Mouse (Mus musculus): Measurements from ENCODE around the gene Fgfr2. TPM values are rescaled to one million over a fixed set of nuclear protein-coding genes. Genes with fewer than 3 reads are reported as not detected.

Fgfr2 gene
- polyA plus RNA-seq, 1 experiment: 0.17 TPM

DNA sequence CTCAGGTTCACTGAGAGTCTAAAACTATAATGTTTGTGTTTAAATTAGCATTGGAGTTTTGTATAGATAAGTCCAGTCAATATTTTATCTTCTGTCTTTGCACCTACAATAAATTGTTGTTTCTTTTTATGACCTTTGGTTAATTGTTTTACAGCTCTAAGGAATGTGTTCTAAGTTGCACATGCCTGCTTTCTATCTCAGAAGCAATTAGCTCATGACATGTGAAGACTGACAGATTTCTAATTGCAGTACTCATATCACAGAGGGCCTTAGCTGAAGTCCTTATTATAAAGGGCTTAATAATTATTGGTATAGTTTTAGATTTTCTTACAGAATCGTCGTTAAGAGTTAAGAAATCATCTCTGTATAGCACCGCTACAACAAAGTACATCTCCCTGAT, 1107.2 kb downstream of the Fgfr2 start:
- H3K79me2 ChIP-seq (ENCODE audit: control insufficient read depth, insufficient read depth): no peaks in the 10 kb centered on the region
- H3K4me2 ChIP-seq (ENCODE audit: low read depth): no peak overlapping the region
- no peak for TF ChIP-seq MAX (IDR thresholded peaks at IDR 0.05; ENCODE audit: low read depth)
- TF ChIP-seq REST (IDR thresholded peaks at IDR 0.05; ENCODE audit: insufficient read depth, insufficient read length): no peak
- no peak for TF ChIP-seq TCF12 (IDR thresholded peaks at IDR 0.05; ENCODE audit: insufficient read depth, poor library complexity, severe bottlenecking)
- TF ChIP-seq USF1 (IDR thresholded peaks at IDR 0.05; ENCODE audit: low read depth): no peak
- no peak for TF ChIP-seq E2F4 (IDR thresholded peaks at IDR 0.05; ENCODE audit: insufficient read depth)
- TF ChIP-seq MYOG (IDR thresholded peaks at IDR 0.05; ENCODE audit: control insufficient read depth in 1 of 3, insufficient read depth in 1 of 3, insufficient read length in 2 of 3, low read depth in 2 of 3): no peak
- no peak for TF ChIP-seq TCF3 (IDR thresholded peaks at IDR 0.05; ENCODE audit: insufficient read length, low read depth)
- no peak for TF ChIP-seq MYOD1 (IDR thresholded peaks at IDR 0.05; ENCODE audit: control insufficient read depth in 1 of 3, insufficient read length in 2 of 3, low read depth in 2 of 3)
- TF ChIP-seq POLR2AphosphoS2 (IDR thresholded peaks at IDR 0.05; ENCODE audit: insufficient read length, low read depth): no peak
- no peak for TF ChIP-seq CEBPB (IDR thresholded peaks at IDR 0.05; ENCODE audit: insufficient read depth, poor library complexity, severe bottlenecking)
- TF ChIP-seq SRF (IDR thresholded peaks at IDR 0.05; ENCODE audit: control insufficient read depth, insufficient read length, low read depth): no peak
- TF ChIP-seq POLR2A (IDR thresholded peaks at IDR 0.05; ENCODE audit: insufficient read length, low read depth): no peak
- no peaks in the 10 kb centered on the region for H3K36me3 ChIP-seq (ENCODE audit: control insufficient read depth, insufficient read depth)
- no peak overlapping the region for H3K4me3 ChIP-seq
- no peak overlapping the region for H3ac ChIP-seq (ENCODE audit: control insufficient read depth, insufficient read length)
- H3K27me3 ChIP-seq (ENCODE audit: control insufficient read depth, insufficient read depth, insufficient read length): no peaks in the 10 kb centered on the region

DNA sequence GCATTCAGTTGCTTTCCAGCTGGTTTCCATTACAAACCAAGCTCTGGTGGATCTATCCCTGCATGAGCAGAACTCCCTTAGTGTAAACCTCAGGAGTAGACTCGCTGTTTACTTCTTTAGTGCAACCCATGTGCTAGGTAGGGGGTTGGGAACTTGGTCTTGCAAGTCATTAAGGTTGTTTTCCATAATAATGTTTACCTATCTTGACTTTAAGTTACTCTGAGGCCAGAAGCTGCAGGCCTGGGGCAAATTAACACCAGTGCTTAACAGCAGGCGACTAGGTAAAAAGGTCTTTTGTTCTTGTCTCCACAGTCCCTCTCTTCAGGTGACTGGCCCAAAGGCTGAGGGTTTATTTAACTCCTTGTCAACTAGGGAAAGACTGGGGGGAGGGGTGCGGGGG, 1108.0 kb downstream of the Fgfr2 start:
- Histone ChIP-seq H3K36me3 (ENCODE audit: control insufficient read depth, insufficient read depth) (no peaks in the 10 kb centered on the region), H3K4me3 (no peak overlapping the region), H3ac (ENCODE audit: control insufficient read depth, insufficient read length) (no peak overlapping the region), H3K4me2 (ENCODE audit: low read depth) (no peak overlapping the region), H3K79me2 (ENCODE audit: control insufficient read depth, insufficient read depth) (no peaks in the 10 kb centered on the region), H3K27me3 (ENCODE audit: control insufficient read depth, insufficient read depth, insufficient read length) (no peaks in the 10 kb centered on the region)
- TF ChIP-seq TCF3 (IDR thresholded peaks at IDR 0.05; ENCODE audit: insufficient read length, low read depth) (no peak), CEBPB (IDR thresholded peaks at IDR 0.05; ENCODE audit: insufficient read depth, poor library complexity, severe bottlenecking) (no peak), POLR2AphosphoS2 (IDR thresholded peaks at IDR 0.05; ENCODE audit: insufficient read length, low read depth) (no peak), MAX (IDR thresholded peaks at IDR 0.05; ENCODE audit: low read depth) (no peak), REST (IDR thresholded peaks at IDR 0.05; ENCODE audit: insufficient read depth, insufficient read length) (no peak), TCF12 (IDR thresholded peaks at IDR 0.05; ENCODE audit: insufficient read depth, poor library complexity, severe bottlenecking) (no peak), SRF (IDR thresholded peaks at IDR 0.05; ENCODE audit: control insufficient read depth, insufficient read length, low read depth) (no peak), POLR2A (IDR thresholded peaks at IDR 0.05; ENCODE audit: insufficient read length, low read depth) (no peak), MYOG (IDR thresholded peaks at IDR 0.05; ENCODE audit: control insufficient read depth in 1 of 3, insufficient read depth in 1 of 3, insufficient read length in 2 of 3, low read depth in 2 of 3) (no peak)

- Histone ChIP-seq H3K27me3 (ENCODE audit: control insufficient read depth, insufficient read depth, insufficient read length) (no peaks in the 10 kb centered on the region), H3ac (ENCODE audit: control insufficient read depth, insufficient read length) (no peak overlapping the region), H3K4me3 (no peak overlapping the region), H3K79me2 (ENCODE audit: control insufficient read depth, insufficient read depth) (no peaks in the 10 kb centered on the region), H3K36me3 (ENCODE audit: control insufficient read depth, insufficient read depth) (no peaks in the 10 kb centered on the region), H3K4me2 (ENCODE audit: low read depth) (no peak overlapping the region)
- TF ChIP-seq CEBPB (IDR thresholded peaks at IDR 0.05; ENCODE audit: insufficient read depth, poor library complexity, severe bottlenecking) (no peak), MYOD1 (IDR thresholded peaks at IDR 0.05; ENCODE audit: control insufficient read depth in 1 of 3, insufficient read length in 2 of 3, low read depth in 2 of 3) (no peak), MAX (IDR thresholded peaks at IDR 0.05; ENCODE audit: low read depth) (no peak), MYOG (IDR thresholded peaks at IDR 0.05; ENCODE audit: control insufficient read depth in 1 of 3, insufficient read depth in 1 of 3, insufficient read length in 2 of 3, low read depth in 2 of 3) (no peak), TCF12 (IDR thresholded peaks at IDR 0.05; ENCODE audit: insufficient read depth, poor library complexity, severe bottlenecking) (no peak), TCF3 (IDR thresholded peaks at IDR 0.05; ENCODE audit: insufficient read length, low read depth) (no peak), SRF (IDR thresholded peaks at IDR 0.05; ENCODE audit: control insufficient read depth, insufficient read length, low read depth) (no peak), USF1 (IDR thresholded peaks at IDR 0.05; ENCODE audit: low read depth) (no peak), E2F4 (IDR thresholded peaks at IDR 0.05; ENCODE audit: insufficient read depth) (no peak)
Measured at GRCm38 (mm10) chr7:132013970-132014369, 1109.2 kb downstream of the Fgfr2 start.

DNA sequence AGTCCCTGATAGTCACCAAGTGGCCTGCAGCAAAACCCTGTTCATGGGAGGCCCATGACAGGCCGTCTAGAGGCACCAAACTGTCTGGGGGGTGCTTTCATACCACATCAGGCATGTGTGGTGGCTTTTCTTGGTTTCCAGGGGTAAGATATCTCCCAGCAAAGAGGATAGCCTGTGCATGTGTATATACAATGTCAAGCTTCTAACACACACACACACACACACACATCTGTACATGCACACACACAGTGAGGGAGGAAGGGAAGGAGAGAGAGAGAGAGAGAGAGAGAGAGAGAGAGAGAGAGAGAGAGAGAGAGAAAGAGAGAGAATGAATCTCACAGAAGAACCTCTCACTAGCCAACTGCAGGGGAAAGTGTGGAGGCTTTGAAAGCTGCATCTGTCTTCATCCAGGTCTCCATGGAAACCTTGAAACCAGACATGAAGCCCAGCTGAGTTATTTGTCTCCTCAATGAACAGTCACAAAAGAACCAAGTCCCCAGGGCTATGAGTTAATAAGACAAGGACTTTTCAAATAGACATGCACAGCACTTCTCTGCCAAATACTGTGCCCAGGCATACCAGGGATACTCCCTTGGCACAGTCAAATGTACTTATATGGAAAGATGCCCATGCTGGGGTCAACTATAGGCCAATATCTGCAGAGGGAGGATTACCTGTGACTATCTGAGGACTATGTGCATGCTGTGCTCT, 1110.0 kb downstream of the Fgfr2 start:
- no peak overlapping the region for H3K4me3 ChIP-seq
- no peak for TF ChIP-seq TCF12 (IDR thresholded peaks at IDR 0.05; ENCODE audit: insufficient read depth, poor library complexity, severe bottlenecking)
- TF ChIP-seq POLR2A (IDR thresholded peaks at IDR 0.05; ENCODE audit: insufficient read length, low read depth): no peak
- no peak for TF ChIP-seq MYOG (IDR thresholded peaks at IDR 0.05; ENCODE audit: control insufficient read depth in 1 of 3, insufficient read depth in 1 of 3, insufficient read length in 2 of 3, low read depth in 2 of 3)
- TF ChIP-seq REST (IDR thresholded peaks at IDR 0.05; ENCODE audit: insufficient read depth, insufficient read length): no peak
- TF ChIP-seq MYOD1 (IDR thresholded peaks at IDR 0.05; ENCODE audit: control insufficient read depth in 1 of 3, insufficient read length in 2 of 3, low read depth in 2 of 3): no peak
- no peak for TF ChIP-seq CEBPB (IDR thresholded peaks at IDR 0.05; ENCODE audit: insufficient read depth, poor library complexity, severe bottlenecking)
- no peak for TF ChIP-seq USF1 (IDR thresholded peaks at IDR 0.05; ENCODE audit: low read depth)
- no peak for TF ChIP-seq MAX (IDR thresholded peaks at IDR 0.05; ENCODE audit: low read depth)
- no peak for TF ChIP-seq SRF (IDR thresholded peaks at IDR 0.05; ENCODE audit: control insufficient read depth, insufficient read length, low read depth)
- TF ChIP-seq POLR2AphosphoS2 (IDR thresholded peaks at IDR 0.05; ENCODE audit: insufficient read length, low read depth): no peak
- TF ChIP-seq TCF3 (IDR thresholded peaks at IDR 0.05; ENCODE audit: insufficient read length, low read depth): no peak
- no peak for TF ChIP-seq E2F4 (IDR thresholded peaks at IDR 0.05; ENCODE audit: insufficient read depth)
- no peak overlapping the region for H3K4me2 ChIP-seq (ENCODE audit: low read depth)
- no peaks in the 10 kb centered on the region for H3K79me2 ChIP-seq (ENCODE audit: control insufficient read depth, insufficient read depth)
- no peak overlapping the region for H3ac ChIP-seq (ENCODE audit: control insufficient read depth, insufficient read length)
- H3K27me3 ChIP-seq (ENCODE audit: control insufficient read depth, insufficient read depth, insufficient read length): no peaks in the 10 kb centered on the region
- H3K36me3 ChIP-seq (ENCODE audit: control insufficient read depth, insufficient read depth): no peaks in the 10 kb centered on the region
